Mouse (Mus musculus) hindbrain, embryonic 14.5 days (tissue): Measurements from ENCODE around the gene Chkb. TPM values are rescaled to one million over a fixed set of nuclear protein-coding genes. Genes with fewer than 3 reads are reported as not detected.

Experiments used
- ATAC-seq: fragments of 200-750 bp; cut with Nextera tagmentation; 2 replicates; pipeline ENCODE4 v1.8.0; 2017; ENCODE audit warnings: moderate number of reproducible peaks, mild to moderate bottlenecking, moderate TSS enrichment, moderate library complexity; ENCODE audit not compliant: low FRiP score
- DNase-seq: peaks from one replicate; pipeline ENCODE4 v3.0.0-alpha.2; 2015; ENCODE audit warnings: low spot score
- H3K27ac ChIP-seq: fragments of 300-500 bp; sonication (generic); 2 replicates; pipeline ENCODE4 v1.5.1; 2014; ENCODE audit warnings: mild to moderate bottlenecking, moderate library complexity
- H3K27me3 ChIP-seq: fragments of 300-500 bp; sonication (generic); 2 replicates; pipeline ENCODE4 v1.6.1; 2014; ENCODE audit warnings: mild to moderate bottlenecking, low read length, mixed read lengths; ENCODE audit not compliant: control insufficient read depth, insufficient read depth
- H3K36me3 ChIP-seq: fragments of 300-500 bp; sonication (generic); replicated peaks from 2 replicates; pipeline ENCODE4 v1.6.1; 2014; ENCODE audit not compliant: control insufficient read depth, insufficient read depth
- H3K4me1 ChIP-seq: fragments of 300-500 bp; sonication (generic); replicated peaks from 2 replicates; pipeline ENCODE4 v1.6.1; 2014; ENCODE audit warnings: antibody characterized with exemption, low read length, mixed read lengths; ENCODE audit not compliant: control insufficient read depth, insufficient read depth
- H3K4me2 ChIP-seq: fragments of 300-500 bp; sonication (generic); replicated peaks from 2 replicates; pipeline ENCODE4 v1.6.1; 2014; ENCODE audit warnings: mild to moderate bottlenecking, moderate library complexity
- H3K4me3 ChIP-seq: fragments of 300-500 bp; sonication (generic); replicated peaks from 2 replicates; pipeline ENCODE4 v1.5.1; 2014; ENCODE audit warnings: mild to moderate bottlenecking, low read length
- H3K9ac ChIP-seq: fragments of 300-500 bp; sonication (generic); 2 replicates; pipeline ENCODE4 v1.6.1; 2014
- H3K9me3 ChIP-seq: fragments of 300-500 bp; sonication (generic); 2 replicates; pipeline ENCODE4 v1.6.1; 2016; ENCODE audit warnings: low read length; ENCODE audit not compliant: control insufficient read depth
- WGBS: fragments of 180-500 bp; shearing (Covaris S2); extraction: QIAGEN DNeasy Blood & Tissue Kit; methylation state at CpG from one replicate; pipeline ENCODE4 v1.1.7; 2014; 5-methylcytosine and 5-hydroxymethylcytosine counted together
- polyA plus RNA-seq: library from polyadenylated mRNA; unstranded; fragments of >200 nt; fragmentation: Nextera tagmentation; extraction: Ambion mirVana; gene quantifications from 2 replicates; pipeline ENCODE4 v1.2.1, GENCODE M21; 2014

Chkb gene
- polyA plus RNA-seq, 1 experiment from 2014 or later = 76.3 TPM

DNA sequence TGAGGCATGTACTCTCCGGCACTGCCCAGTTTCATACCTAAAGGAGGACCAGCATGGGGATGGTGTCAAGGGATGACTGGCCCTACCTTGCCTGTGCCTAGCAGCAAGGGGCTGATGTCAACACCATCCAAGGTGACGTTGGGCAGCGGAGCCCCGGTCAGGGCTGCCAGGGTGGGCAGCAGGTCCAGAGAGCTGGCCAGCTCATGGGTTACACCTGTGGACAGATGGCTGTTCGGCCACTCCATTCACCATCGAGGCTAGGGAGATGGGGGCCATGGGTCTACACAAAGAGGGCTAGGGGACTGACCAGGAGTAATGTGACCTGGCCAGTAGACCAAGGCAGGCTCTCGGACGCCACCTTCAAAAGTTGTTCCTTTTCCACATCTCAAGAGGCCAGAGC, 44.2 kb upstream of the Chkb start:
- Histone ChIP-seq H3K9ac (no peak overlapping the region), H3K4me2 (no peak overlapping the region), H3K9me3 (no peaks in the 10 kb centered on the region), H3K27me3 (no peaks in the 10 kb centered on the region), H3K4me3 (no peak overlapping the region), H3K27ac (no peak overlapping the region), H3K36me3 (no peaks in the 10 kb centered on the region), H3K4me1 (peaks cover 21% of the 10 kb centered on the region)
- DNase-seq (no peak), ATAC-seq (no peak)
- 97% methylated on average over 8 of the region's 8 CpGs for WGBS

DNA sequence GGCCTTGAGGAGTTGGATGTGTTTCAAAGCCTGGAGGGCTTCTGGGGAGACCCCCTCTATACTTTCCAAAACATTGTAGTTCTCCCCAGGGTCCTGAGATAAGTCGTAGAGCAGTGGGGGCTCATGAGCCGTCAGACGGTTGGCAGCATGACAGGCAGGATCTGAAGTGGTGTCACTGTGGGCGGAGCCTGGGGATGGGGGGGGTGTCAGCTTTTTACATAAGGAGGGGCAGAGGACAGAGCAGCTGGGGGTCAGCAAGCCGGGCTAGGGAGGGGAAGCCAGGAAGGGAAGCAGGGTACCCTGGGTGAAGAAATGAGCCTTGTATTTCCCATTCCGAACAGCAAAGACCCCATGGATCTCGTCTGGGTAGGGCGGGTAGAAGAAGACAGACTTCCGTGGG, 43.7 kb upstream of the Chkb start:
- ATAC-seq = no peak
- WGBS = 87% methylated on average over 9 of the region's 9 CpGs

DNA sequence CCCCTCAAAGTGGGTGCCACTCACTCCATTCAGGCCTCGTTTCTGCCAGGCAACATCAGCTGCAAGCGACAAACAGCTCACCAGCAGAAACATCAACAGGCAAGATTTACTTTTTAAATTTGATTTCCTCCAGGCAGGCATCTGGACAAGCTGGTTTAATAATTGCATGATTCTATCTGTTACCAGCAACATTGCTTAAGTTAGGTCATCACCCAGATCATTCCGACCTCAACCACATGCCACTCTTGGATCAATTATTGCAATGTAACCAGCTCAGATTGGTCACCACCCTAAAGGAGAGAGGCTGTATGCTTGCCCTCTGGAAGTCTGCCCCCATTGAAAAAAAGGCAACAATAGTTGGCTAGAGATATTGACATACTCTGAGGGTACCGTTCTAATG, 41.8 kb upstream of the Chkb start:
- peaks cover 10% of the 10 kb centered on the region for H3K4me1 ChIP-seq
- no peaks in the 10 kb centered on the region for H3K36me3 ChIP-seq
- H3K4me3 ChIP-seq = no peak overlapping the region
- H3K9ac ChIP-seq = no peak overlapping the region
- DNase-seq = no peak
- H3K9me3 ChIP-seq = no peaks in the 10 kb centered on the region
- no peaks in the 10 kb centered on the region for H3K27me3 ChIP-seq
- 85% methylated on average over 4 of the region's 4 CpGs for WGBS
- H3K4me2 ChIP-seq = no peak overlapping the region
- no peak overlapping the region for H3K27ac ChIP-seq
- ATAC-seq = no peak

More for the DNA sequence above, 43.7 kb upstream of the Chkb start:
- Histone ChIP-seq H3K9me3 (no peaks in the 10 kb centered on the region), H3K27me3 (no peaks in the 10 kb centered on the region), H3K4me1 (peaks cover 21% of the 10 kb centered on the region), H3K27ac (no peak overlapping the region), H3K9ac (no peak overlapping the region), H3K4me3 (no peak overlapping the region), H3K4me2 (no peak overlapping the region), H3K36me3 (no peaks in the 10 kb centered on the region)
- no peak for DNase-seq

DNA sequence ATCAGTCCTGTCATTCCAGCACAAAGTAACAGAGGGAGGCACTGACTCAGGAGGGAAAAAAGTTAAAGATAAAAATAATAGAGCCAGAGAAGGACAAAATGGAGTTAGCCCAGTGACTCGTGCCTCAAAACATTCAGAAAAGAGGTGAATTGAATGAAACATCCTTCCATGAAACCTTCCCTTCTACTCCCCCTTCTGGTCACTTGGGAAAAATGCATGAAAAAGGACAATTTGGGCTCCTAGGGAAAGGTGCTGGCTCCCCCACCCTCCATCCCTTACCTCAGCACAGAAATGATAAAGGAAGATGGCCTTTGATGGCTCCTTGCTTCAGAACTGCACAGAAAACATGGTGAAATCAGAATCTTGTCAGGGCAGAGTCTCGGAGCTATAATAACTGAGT, 38.9 kb upstream of the Chkb start:
- H3K36me3 ChIP-seq = peaks cover 10% of the 10 kb centered on the region
- H3K9me3 ChIP-seq = no peaks in the 10 kb centered on the region
- 34% methylated on average over 2 of the region's 2 CpGs for WGBS
- no peak for ATAC-seq
- no peak overlapping the region for H3K4me3 ChIP-seq
- no peaks in the 10 kb centered on the region for H3K4me1 ChIP-seq
- H3K27me3 ChIP-seq = no peaks in the 10 kb centered on the region
- peak; percentile 63 for DNase-seq
- H3K27ac ChIP-seq = no peak overlapping the region
- no peak overlapping the region for H3K9ac ChIP-seq
- no peak overlapping the region for H3K4me2 ChIP-seq

DNA sequence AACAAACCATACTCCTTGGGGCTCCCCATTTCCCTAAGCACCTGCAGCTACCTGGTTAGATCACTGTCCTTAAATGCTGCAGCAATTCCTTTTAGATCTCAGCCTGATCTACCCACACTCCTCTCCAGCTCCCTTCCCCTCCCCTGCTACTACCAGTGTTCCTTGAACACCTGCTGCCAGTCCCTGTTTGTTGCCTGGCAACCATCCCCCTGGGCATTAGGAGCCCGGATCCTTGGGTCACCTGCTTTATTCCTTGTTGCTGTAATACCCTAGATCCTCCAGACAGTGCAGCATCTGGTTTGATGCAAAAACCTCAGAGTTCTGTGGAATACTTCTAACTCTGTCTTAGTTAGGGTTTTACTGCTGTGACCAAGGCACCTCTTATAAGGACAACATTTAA, 35.3 kb upstream of the Chkb start:
- no peak overlapping the region for H3K4me3 ChIP-seq
- no peaks in the 10 kb centered on the region for H3K9me3 ChIP-seq
- peaks cover 46% of the 10 kb centered on the region for H3K36me3 ChIP-seq
- DNase-seq = peak; percentile 42
- no peak overlapping the region for H3K9ac ChIP-seq
- no peaks in the 10 kb centered on the region for H3K27me3 ChIP-seq
- 7% methylated on average over 1 of the region's 1 CpGs for WGBS
- no peak overlapping the region for H3K27ac ChIP-seq
- H3K4me1 ChIP-seq = no peaks in the 10 kb centered on the region
- H3K4me2 ChIP-seq = no peak overlapping the region
- ATAC-seq = peak; percentile 44; the same call in 1 of the 2 replicates

DNA sequence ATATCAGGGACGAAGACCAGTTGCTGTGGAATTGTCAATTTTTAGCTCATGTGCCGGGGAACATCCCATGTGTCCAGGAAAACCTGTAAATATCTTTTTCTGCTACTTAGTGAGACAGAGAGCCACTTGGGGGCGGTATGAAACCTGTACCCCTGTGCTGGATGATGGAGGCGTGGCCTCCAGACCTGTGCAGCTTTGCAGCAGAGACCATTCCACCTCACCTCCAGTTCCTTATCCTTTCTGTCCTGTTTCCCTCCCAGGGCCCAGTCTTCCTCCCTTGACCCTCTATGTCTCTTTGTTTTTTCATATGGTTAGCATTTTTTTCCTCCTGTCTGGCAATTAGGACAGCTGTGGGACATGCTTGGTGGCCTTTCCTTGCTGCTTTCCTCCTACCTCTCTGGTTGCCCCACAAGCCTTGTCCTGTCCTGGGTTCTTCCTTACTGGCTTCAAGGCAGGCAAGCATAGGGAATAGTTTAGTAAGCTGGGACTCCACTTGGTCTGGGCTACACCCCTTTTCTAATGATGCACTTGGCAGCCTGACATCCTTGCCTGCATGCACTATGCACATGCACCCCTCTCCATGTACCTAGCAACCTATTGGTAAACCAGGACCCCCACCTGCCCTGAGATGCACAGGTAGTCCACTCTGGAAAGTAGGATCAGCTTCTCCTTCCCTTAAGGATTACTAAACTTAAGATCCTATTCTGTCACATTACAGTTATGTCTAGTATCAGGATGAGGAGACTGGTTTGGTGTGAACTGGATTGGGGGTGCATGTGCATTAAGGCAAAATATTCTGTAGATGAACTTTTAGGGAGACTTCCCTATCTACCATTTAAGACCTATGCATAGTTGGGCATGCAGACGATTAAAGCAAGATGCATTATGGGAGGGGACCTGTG, 33.9 kb upstream of the Chkb start:
- Histone ChIP-seq H3K9ac (no peak overlapping the region), H3K27me3 (no peaks in the 10 kb centered on the region), H3K36me3 (peaks cover 59% of the 10 kb centered on the region), H3K4me2 (no peak overlapping the region), H3K9me3 (no peaks in the 10 kb centered on the region), H3K27ac (no peak overlapping the region), H3K4me3 (no peak overlapping the region), H3K4me1 (no peaks in the 10 kb centered on the region)
- WGBS = 70% methylated on average over 5 of the region's 5 CpGs
- ATAC-seq (no peak), DNase-seq (no peak)

DNA sequence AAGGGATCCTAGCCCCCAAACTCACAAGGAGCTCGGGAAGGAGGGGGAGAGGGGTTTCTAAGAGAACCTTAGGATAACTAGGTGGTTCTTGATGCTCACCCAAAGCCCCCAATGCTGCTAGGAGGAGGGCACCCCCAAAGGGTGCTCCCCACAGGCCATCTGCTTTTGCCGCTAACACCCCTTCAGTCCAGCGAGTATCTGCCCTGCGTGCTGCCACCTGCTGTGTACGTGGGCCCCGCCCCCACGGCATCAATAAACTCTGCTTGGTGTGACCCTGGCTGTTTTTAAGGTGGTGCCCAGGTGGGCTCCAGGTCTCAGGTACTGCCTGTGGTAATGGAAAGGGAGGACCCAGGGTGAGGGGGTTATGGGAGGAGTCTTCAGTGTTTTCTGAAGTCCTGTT, 32.5 kb upstream of the Chkb start:
- H3K4me1 ChIP-seq = no peaks in the 10 kb centered on the region
- H3K4me2 ChIP-seq = no peak overlapping the region
- 81% methylated on average over 7 of the region's 7 CpGs for WGBS
- no peak overlapping the region for H3K27ac ChIP-seq
- H3K27me3 ChIP-seq = no peaks in the 10 kb centered on the region
- H3K4me3 ChIP-seq = no peak overlapping the region
- ATAC-seq (no peak), DNase-seq (no peak)
- no peak overlapping the region for H3K9ac ChIP-seq
- peaks cover 73% of the 10 kb centered on the region for H3K36me3 ChIP-seq
- H3K9me3 ChIP-seq = no peaks in the 10 kb centered on the region

DNA sequence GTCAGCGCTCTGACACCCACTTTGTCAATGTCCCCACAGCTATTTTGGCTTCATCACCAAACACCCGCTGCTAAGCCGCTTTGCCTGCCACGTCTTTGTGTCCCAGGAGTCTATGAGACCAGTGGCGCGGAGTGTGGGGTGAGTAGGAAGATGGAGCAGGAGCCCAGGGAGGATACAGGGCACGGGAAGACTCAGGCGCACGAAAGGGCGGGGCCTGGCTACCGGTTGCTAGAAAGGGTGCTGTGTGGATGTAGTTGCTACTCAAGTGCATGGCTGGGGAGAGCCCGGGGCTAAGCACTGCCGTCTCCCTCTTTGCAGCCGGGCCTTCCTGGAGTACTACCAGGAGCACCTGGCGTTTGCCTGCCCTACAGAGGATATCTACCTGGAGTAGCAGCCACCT, 31.6 kb upstream of the Chkb start:
- no peaks in the 10 kb centered on the region for H3K27me3 ChIP-seq
- 85% methylated on average over 15 of the region's 15 CpGs for whole genome bisulfite sequencing
- no peaks in the 10 kb centered on the region for H3K9me3 ChIP-seq
- no peak overlapping the region for H3K4me2 ChIP-seq
- H3K27ac ChIP-seq = no peak overlapping the region
- no peak overlapping the region for H3K9ac ChIP-seq
- peaks cover 82% of the 10 kb centered on the region for H3K36me3 ChIP-seq
- H3K4me3 ChIP-seq = no peak overlapping the region
- DNase-seq (no peak), ATAC-seq (no peak)
- no peaks in the 10 kb centered on the region for H3K4me1 ChIP-seq

DNA sequence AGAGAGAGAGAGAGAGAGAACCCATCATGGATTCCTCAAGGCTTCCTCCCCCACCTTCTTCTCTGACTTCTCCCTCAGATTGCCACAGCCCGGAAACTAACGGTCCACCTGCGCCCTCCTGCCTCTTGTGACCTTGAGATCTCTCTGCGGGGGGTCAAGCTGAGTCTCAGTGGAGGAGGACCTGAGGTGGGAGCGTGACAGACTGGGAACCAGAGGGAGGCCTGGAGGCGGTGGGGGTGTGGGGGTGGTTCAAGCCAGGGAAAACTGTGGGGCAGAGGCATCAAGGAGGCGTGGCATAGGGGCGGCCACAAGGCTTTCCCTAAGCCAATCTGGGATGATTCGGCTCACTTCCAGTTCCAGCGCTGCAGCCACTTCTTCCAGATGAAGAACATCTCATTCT, 30.6 kb upstream of the Chkb start:
- no peaks in the 10 kb centered on the region for H3K9me3 ChIP-seq
- H3K36me3 ChIP-seq = peaks cover 83% of the 10 kb centered on the region
- 83% methylated on average over 10 of the region's 10 CpGs for WGBS
- no peak overlapping the region for H3K4me2 ChIP-seq
- H3K27ac ChIP-seq = no peak overlapping the region
- H3K27me3 ChIP-seq = no peaks in the 10 kb centered on the region
- no peak overlapping the region for H3K4me3 ChIP-seq
- ATAC-seq (no peak), DNase-seq (no peak)
- H3K4me1 ChIP-seq = peaks cover 9% of the 10 kb centered on the region
- H3K9ac ChIP-seq = no peak overlapping the region
